Mouse (Mus musculus) MN1 (cell line): ENCODE measurements around the gene Cmss1.

ENCODE experiments used
- DNase-seq: peaks from one replicate; pipeline ENCODE4 v3.0.0-alpha.2; 2016; ENCODE audit warnings: low spot score

The Cmss1 gene

GRCm38 (mm10) chr16:57473415-57474085 lies 133.1 kb downstream of the Cmss1 start:
- no peak for DNase-seq

GRCm38 (mm10) chr16:57471071-57471470 lies 135.6 kb downstream of the Cmss1 start:
- no peak for DNase-seq

GRCm38 (mm10) chr16:57470286-57470830 lies 136.3 kb downstream of the Cmss1 start:
- DNase-seq = no peak

GRCm38 (mm10) chr16:57469869-57470268 lies 136.8 kb downstream of the Cmss1 start:
- no peak for DNase-seq

GRCm38 (mm10) chr16:57469301-57469700 lies 137.4 kb downstream of the Cmss1 start:
- no peak for DNase-seq

GRCm38 (mm10) chr16:57465386-57465913 lies 141.2 kb downstream of the Cmss1 start:
- DNase-seq = no peak

GRCm38 (mm10) chr16:57456003-57456402 lies 150.7 kb downstream of the Cmss1 start:
- no peak for DNase-seq

- DNase-seq = no peak
Measured at GRCm38 (mm10) chr16:57455573-57455972, 151.1 kb downstream of the Cmss1 start.

- no peak for DNase-seq
Measured at GRCm38 (mm10) chr16:57454106-57454763, 152.4 kb downstream of the Cmss1 start.

GRCm38 (mm10) chr16:57453009-57453408 lies 153.7 kb downstream of the Cmss1 start:
- peak; percentile 12 for DNase-seq

GRCm38 (mm10) chr16:57445096-57446094 lies 161.3 kb downstream of the Cmss1 start:
- DNase-seq = no peak

GRCm38 (mm10) chr16:57440706-57441437 lies 165.8 kb downstream of the Cmss1 start:
- DNase-seq = no peak

- DNase-seq = no peak
Measured at GRCm38 (mm10) chr16:57439206-57439605, 167.5 kb downstream of the Cmss1 start.

GRCm38 (mm10) chr16:57438288-57438685 lies 168.4 kb downstream of the Cmss1 start:
- peak; percentile 55 for DNase-seq

- peak; percentile 70 for DNase-seq
Measured at GRCm38 (mm10) chr16:57437523-57438287, 169.0 kb downstream of the Cmss1 start.

GRCm38 (mm10) chr16:57434640-57435039 lies 172.0 kb downstream of the Cmss1 start:
- no peak for DNase-seq

- DNase-seq = no peak
Measured at GRCm38 (mm10) chr16:57433671-57434070, 173.0 kb downstream of the Cmss1 start.

GRCm38 (mm10) chr16:57433173-57433572 lies 173.5 kb downstream of the Cmss1 start:
- no peak for DNase-seq

GRCm38 (mm10) chr16:57431294-57431693 lies 175.4 kb downstream of the Cmss1 start:
- no peak for DNase-seq

GRCm38 (mm10) chr16:57428977-57429376 lies 177.7 kb downstream of the Cmss1 start:
- no peak for DNase-seq
